Mouse (Mus musculus): Measurements from ENCODE around the gene Frmd4b.

DNA sequence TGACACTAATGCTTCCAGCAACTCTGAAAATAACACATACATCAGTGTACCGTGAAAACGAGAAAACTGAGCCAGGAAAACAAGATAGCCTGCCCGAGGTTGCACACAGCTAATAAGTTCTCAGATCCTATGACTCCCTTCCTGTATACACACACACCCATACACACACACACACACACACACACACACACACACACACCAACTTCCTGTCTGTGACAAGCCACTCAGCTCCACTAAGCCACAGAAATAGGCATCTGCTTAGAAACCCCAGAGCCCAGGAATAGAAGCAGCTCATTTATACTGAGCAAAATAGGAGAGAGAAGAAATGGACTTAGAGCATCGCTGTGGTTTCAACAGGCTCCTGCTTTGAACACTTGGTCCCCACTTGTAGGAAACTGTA, 86.3 kb downstream of the Frmd4b start:
- TF ChIP-seq POLR2A (IDR thresholded peaks at IDR 0.05; ENCODE audit: borderline replicate concordance, insufficient read depth, low read length) (no peak), CTCF (IDR thresholded peaks at IDR 0.05; ENCODE audit: borderline replicate concordance, insufficient read depth, low read depth, low read length) (no peak)

Measured in cerebellum, adult 2 months (tissue).